Mouse (Mus musculus): ENCODE data around the gene Gimap3.

DNA sequence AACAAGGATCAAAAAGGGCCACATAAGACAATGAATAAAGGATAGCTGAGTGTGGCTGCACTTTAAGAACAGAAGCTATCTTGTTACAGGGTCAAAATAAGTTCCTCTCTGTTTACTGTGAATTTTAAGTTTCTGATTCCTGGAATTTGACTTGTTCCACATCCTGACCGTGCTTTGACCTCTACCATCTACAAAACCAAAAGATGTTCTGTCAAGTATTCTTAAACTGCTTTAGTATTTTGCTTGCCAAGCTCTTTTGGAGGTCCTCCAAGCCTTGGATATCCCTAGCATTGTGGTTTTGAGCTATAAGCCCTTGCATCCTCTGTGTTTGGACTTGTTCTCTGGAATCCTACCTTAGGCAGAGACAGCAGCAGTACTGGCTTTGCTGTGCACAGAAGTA, 14.5 kb upstream of the Gimap3 start:
- TF ChIP-seq CTCF (IDR thresholded peaks at IDR 0.05; ENCODE audit: low read depth), result no peak
- peak; percentile 60; the same call in 1 of the 2 replicates for TF ChIP-seq EP300 (IDR thresholded peaks at IDR 0.05; ENCODE audit: low read depth)
